7 mouse cellular contexts compared by ENCODE assay signal in genomic region chr11:99141600-99141999, GRCm38 (mm10). TPM values are rescaled to one million over a fixed set of nuclear protein-coding genes. Genes with fewer than 3 reads are reported as not detected.
DNase-seq lines count a peak whose midpoint lies in the region; ATAC-seq lines count a peak whose summit lies in the region.

No protein-coding gene starts in this region.

- no peak for ATAC-seq in midbrain, embryonic 11.5 days (ENCODE audit: low FRiP score)
- no peak for ATAC-seq in midbrain, embryonic 14.5 days (ENCODE audit: low FRiP score, low TSS enrichment)

- no peak overlapping the region for H3K27ac ChIP-seq in midbrain, embryonic 11.5 days (ENCODE audit: low read depth, low read length)
- no peak overlapping the region for H3K27ac ChIP-seq in midbrain, embryonic 14.5 days (replicated peaks; ENCODE audit: low read depth, low read length)

- no peaks in the 10 kb centered on the region for H3K27me3 ChIP-seq in midbrain, embryonic 11.5 days (ENCODE audit: control insufficient read depth, insufficient read depth, low read length)
- H3K27me3 ChIP-seq in midbrain, embryonic 14.5 days (ENCODE audit: control insufficient read depth, insufficient read depth, low read length) = no peaks in the 10 kb centered on the region

- no peaks in the 10 kb centered on the region for H3K4me1 ChIP-seq in midbrain, embryonic 11.5 days (ENCODE audit: control insufficient read depth, insufficient read depth, low read length)
- H3K4me1 ChIP-seq in midbrain, embryonic 14.5 days (ENCODE audit: control insufficient read depth, insufficient read depth, low read length) = no peaks in the 10 kb centered on the region

- H3K4me3 ChIP-seq in midbrain, embryonic 11.5 days (ENCODE audit: low read depth, low read length) = no peak overlapping the region
- no peak overlapping the region for H3K4me3 ChIP-seq in midbrain, embryonic 14.5 days (replicated peaks; ENCODE audit: low read depth, low read length)

- DNase-seq in midbrain, embryonic 11.5 days (ENCODE audit: low spot score, missing footprints) = peak; percentile 81
- no peak for DNase-seq in midbrain, embryonic 14.5 days
- peak; percentile 83 for DNase-seq in adrenal gland, postnatal 14 days
- peak; percentile 74 to 80 for DNase-seq in heart, adult 9 months (ENCODE audit: low spot score in 2 of 2)
- DNase-seq in skeletal muscle tissue, adult 2 months (ENCODE audit: low read depth, low spot score) = peak; percentile 69
- DNase-seq in spleen, postnatal 10 days (ENCODE audit: low spot score in 2 of 2) = no peak
- no peak for DNase-seq in frontal cortex, adult 2 months (ENCODE audit: extremely low spot score in 1 of 2, low spot score in 1 of 2)

- no peaks in the 10 kb centered on the region for H3K36me3 ChIP-seq in midbrain, embryonic 11.5 days (ENCODE audit: control insufficient read depth, insufficient read depth, low read length)
- no peaks in the 10 kb centered on the region for H3K36me3 ChIP-seq in midbrain, embryonic 14.5 days (ENCODE audit: control insufficient read depth, insufficient read depth, low read length)

- WGBS in midbrain, embryonic 11.5 days = 70% methylated on average over 7 of the region's 7 CpGs
- 76% methylated on average over 7 of the region's 7 CpGs for WGBS in midbrain, embryonic 14.5 days

- no peak overlapping the region for H3K4me2 ChIP-seq in midbrain, embryonic 11.5 days
- no peak overlapping the region for H3K4me2 ChIP-seq in midbrain, embryonic 14.5 days (ENCODE audit: low read length)

- H3K9ac ChIP-seq in midbrain, embryonic 11.5 days (ENCODE audit: low read length) = no peak overlapping the region
- no peak overlapping the region for H3K9ac ChIP-seq in midbrain, embryonic 14.5 days (replicated peaks; ENCODE audit: low read length)

- no peaks in the 10 kb centered on the region for H3K9me3 ChIP-seq in midbrain, embryonic 11.5 days (ENCODE audit: control insufficient read depth, low read length)
- no peaks in the 10 kb centered on the region for H3K9me3 ChIP-seq in midbrain, embryonic 14.5 days (ENCODE audit: control insufficient read depth, low read length)

RNA-seq across cellular contexts. Expression of gene Ccr7, which starts 13.3 kb away (rescaled TPM):
- polyA plus RNA-seq in midbrain, embryonic 11.5 days (2014; fragmentation: Nextera tagmentation; extraction: Ambion mirVana) = 0.41 TPM in 1 of 2 replicates, not detected in the other
- polyA plus RNA-seq in midbrain, embryonic 14.5 days (2014; fragmentation: Nextera tagmentation; extraction: Ambion mirVana) = 0.45 TPM in 1 of 2 replicates, not detected in the other
- total RNA-seq in adrenal gland, postnatal 14 days (2021) = 0.48 and 10.5 TPM in 2 replicates
- 0.14 and 0.19 TPM in 2 replicates for polyA plus RNA-seq in frontal cortex, adult 2 months (2012; rRNA removed)

RNA-seq across cellular contexts. Expression of gene Tns4, which starts 52.5 kb away (rescaled TPM):
- polyA plus RNA-seq in midbrain, embryonic 11.5 days (2014; fragmentation: Nextera tagmentation; extraction: Ambion mirVana) = 0.23 and 0.67 TPM in 2 replicates
- 0.22 TPM in 1 of 2 replicates, not detected in the other for polyA plus RNA-seq in midbrain, embryonic 14.5 days (2014; fragmentation: Nextera tagmentation; extraction: Ambion mirVana)
- 0.52 and 0.90 TPM in 2 replicates for total RNA-seq in adrenal gland, postnatal 14 days (2021)
- polyA plus RNA-seq in frontal cortex, adult 2 months (2012; rRNA removed) = 0.19 and 0.34 TPM in 2 replicates

Comparison
In these comparisons a context has a peak if more than half of its experiments do, and no peak if none do; other contexts are left out.
1. DNase-seq: peak in midbrain, embryonic 11.5 days (single experiment), adrenal gland, postnatal 14 days (single experiment), heart, adult 9 months (2 of 2) and skeletal muscle tissue, adult 2 months (single experiment); none in midbrain, embryonic 14.5 days (single experiment), spleen, postnatal 10 days (0 of 2) and frontal cortex, adult 2 months (0 of 2).